Mouse (Mus musculus): ENCODE results near the gene Pfkfb2. TPM values are rescaled to one million over a fixed set of nuclear protein-coding genes. Genes with fewer than 3 reads are reported as not detected.

The Pfkfb2 gene
- polyA plus RNA-seq, 1 experiment = 9.7 TPM

DNA sequence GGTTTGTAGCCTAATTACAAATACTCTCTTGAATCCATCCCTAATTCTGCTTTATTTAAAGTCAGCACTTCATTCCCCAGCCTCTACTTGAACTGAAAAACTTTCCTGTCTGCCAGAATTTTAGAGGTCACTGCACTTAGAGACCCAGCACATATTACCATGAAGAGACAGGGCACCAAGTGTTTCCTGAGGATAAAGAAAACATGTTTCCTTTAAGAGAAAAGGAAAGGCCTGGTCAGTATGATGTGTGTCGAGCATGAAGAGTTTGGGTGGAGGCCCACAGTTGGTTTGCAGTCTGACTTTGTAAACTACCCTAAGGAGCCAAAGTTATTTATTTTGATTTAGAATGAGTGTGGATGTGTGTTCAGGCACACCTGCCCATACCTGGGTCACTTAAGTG lies 983 bp downstream of the Pfkfb2 start:
- Histone ChIP-seq H3K27ac (ENCODE audit: insufficient read depth, low read length) (no peak overlapping the region), H3K4me1 (ENCODE audit: control insufficient read depth, insufficient read depth, low read length) (no peaks in the 10 kb centered on the region), H3K36me3 (ENCODE audit: control insufficient read depth, insufficient read depth, low read length, poor library complexity, severe bottlenecking) (no peaks in the 10 kb centered on the region), H3K4me3 (ENCODE audit: low read depth, low read length) (no peak overlapping the region), H3K27me3 (ENCODE audit: control insufficient read depth, insufficient read depth, low read length, poor library complexity, severe bottlenecking) (no peaks in the 10 kb centered on the region), H3K9me3 (replicated peaks; ENCODE audit: control insufficient read depth, insufficient read depth, low read length, poor library complexity, severe bottlenecking) (no peaks in the 10 kb centered on the region), H3K9ac (ENCODE audit: low read depth, poor library complexity, severe bottlenecking) (no peak overlapping the region)
- TF ChIP-seq POLR2A (IDR thresholded peaks at IDR 0.05; ENCODE audit: insufficient read depth, low read length) (no peak), CTCF (IDR thresholded peaks at IDR 0.05; ENCODE audit: low read depth, low read length) (no peak), EP300 (IDR thresholded peaks at IDR 0.05; ENCODE audit: insufficient read depth, low read depth, low read length) (no peak)

DNA sequence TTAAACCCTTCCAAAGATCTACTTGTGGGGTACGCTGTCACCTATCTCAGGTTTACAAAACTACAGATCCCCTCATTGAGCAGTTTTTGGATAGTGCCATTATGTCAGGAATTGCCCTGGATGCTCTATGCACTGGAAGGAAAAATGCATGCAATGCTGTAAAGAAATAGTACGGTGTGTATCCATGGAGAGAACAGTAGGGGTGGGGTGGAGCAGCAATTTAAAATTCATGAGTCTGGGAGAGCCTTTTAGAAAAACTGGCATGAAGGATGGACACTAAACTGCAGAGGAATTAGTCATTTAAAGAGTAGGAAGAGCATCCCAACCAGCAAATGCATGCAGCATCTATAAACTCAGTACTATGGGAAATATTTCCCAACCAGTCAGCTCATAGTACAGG lies 2.7 kb downstream of the Pfkfb2 start:
- Histone ChIP-seq H3K27me3 (ENCODE audit: control insufficient read depth, insufficient read depth, low read length, poor library complexity, severe bottlenecking) (no peaks in the 10 kb centered on the region), H3K9ac (ENCODE audit: low read depth, poor library complexity, severe bottlenecking) (no peak overlapping the region), H3K4me3 (ENCODE audit: low read depth, low read length) (no peak overlapping the region), H3K4me1 (ENCODE audit: control insufficient read depth, insufficient read depth, low read length) (no peaks in the 10 kb centered on the region), H3K27ac (ENCODE audit: insufficient read depth, low read length) (no peak overlapping the region), H3K9me3 (replicated peaks; ENCODE audit: control insufficient read depth, insufficient read depth, low read length, poor library complexity, severe bottlenecking) (no peaks in the 10 kb centered on the region), H3K36me3 (ENCODE audit: control insufficient read depth, insufficient read depth, low read length, poor library complexity, severe bottlenecking) (no peaks in the 10 kb centered on the region)
- no peak for TF ChIP-seq POLR2A (IDR thresholded peaks at IDR 0.05; ENCODE audit: insufficient read depth, low read length)
- TF ChIP-seq CTCF (IDR thresholded peaks at IDR 0.05; ENCODE audit: low read depth, low read length) = no peak
- TF ChIP-seq EP300 (IDR thresholded peaks at IDR 0.05; ENCODE audit: insufficient read depth, low read depth, low read length) = no peak

DNA sequence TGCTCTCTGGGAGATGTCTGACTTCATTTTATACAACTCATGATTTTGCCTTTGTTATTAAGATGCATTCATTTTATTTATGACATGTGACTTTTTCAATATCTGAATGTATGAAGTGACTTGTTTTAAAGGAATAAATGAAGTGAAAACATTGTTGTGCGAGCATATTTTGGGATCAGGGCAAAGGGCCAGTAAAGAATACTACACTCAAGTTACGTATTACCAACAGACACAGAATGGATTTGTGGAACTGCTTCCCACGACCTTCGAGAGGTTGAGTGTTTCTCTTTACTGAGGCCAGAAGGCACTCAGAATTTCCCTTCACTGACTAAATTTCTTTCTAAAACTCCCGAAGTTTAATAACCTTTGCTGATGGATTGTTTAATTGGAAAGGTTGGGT lies 4.8 kb downstream of the Pfkfb2 start:
- Histone ChIP-seq H3K27ac (ENCODE audit: insufficient read depth, low read length) (no peak overlapping the region), H3K27me3 (ENCODE audit: control insufficient read depth, insufficient read depth, low read length, poor library complexity, severe bottlenecking) (no peaks in the 10 kb centered on the region), H3K4me1 (ENCODE audit: control insufficient read depth, insufficient read depth, low read length) (no peaks in the 10 kb centered on the region), H3K4me3 (ENCODE audit: low read depth, low read length) (no peak overlapping the region), H3K36me3 (ENCODE audit: control insufficient read depth, insufficient read depth, low read length, poor library complexity, severe bottlenecking) (peaks cover 2% of the 10 kb centered on the region; the same call in 1 of the 2 replicates), H3K9me3 (replicated peaks; ENCODE audit: control insufficient read depth, insufficient read depth, low read length, poor library complexity, severe bottlenecking) (no peaks in the 10 kb centered on the region), H3K9ac (ENCODE audit: low read depth, poor library complexity, severe bottlenecking) (no peak overlapping the region)
- TF ChIP-seq POLR2A (IDR thresholded peaks at IDR 0.05; ENCODE audit: insufficient read depth, low read length) = no peak

DNA sequence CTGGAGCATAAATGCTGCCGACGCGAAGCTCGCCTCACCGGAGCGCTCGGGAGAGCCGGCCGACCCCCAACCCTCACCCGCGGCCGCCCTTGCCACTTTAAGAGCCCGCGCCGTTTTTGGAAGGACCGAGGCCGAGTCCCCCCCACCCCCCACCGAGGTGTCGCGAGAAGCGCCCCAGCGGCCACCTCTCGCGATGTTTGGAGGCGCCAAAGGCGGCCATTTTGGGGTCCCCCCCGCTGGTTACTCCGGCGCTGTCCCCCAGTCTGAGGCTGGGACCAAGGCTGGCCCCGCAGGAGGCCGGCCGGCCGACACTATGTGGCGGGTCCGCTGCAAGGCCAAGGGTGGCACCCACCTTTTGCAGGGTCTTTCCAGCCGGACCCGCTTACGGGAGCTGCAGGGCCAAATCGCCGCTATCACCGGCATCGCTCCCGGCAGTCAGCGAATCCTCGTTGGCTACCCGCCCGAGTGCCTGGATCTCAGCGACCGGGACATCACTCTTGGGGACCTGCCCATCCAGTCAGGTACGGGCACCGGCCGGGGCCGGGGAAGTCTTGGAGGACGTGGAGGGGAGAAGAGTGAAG lies 11.7 kb downstream of the Pfkfb2 start, which contains the start of gene Yod1:
Yod1 (plus strand) TSS at position 37 of the 581 bp plus-strand sequence.
- H3K4me3 ChIP-seq (ENCODE audit: low read depth, low read length) = peak within 1 kb of the TSS; percentile 97
- H3K27me3 ChIP-seq (ENCODE audit: control insufficient read depth, insufficient read depth, low read length, poor library complexity, severe bottlenecking) = no peaks in the 10 kb centered on the region
- no peak within 1 kb of the TSS for H3K27ac ChIP-seq (ENCODE audit: insufficient read depth, low read length)
- H3K4me1 ChIP-seq (ENCODE audit: control insufficient read depth, insufficient read depth, low read length) = no peaks in the 10 kb centered on the region
- TF ChIP-seq CTCF (IDR thresholded peaks at IDR 0.05; ENCODE audit: low read depth, low read length) (no peak), POLR2A (IDR thresholded peaks at IDR 0.05; ENCODE audit: insufficient read depth, low read length) (no peak), EP300 (IDR thresholded peaks at IDR 0.05; ENCODE audit: insufficient read depth, low read depth, low read length) (no peak)
- peaks cover 2% of the 10 kb centered on the region; the same call in 1 of the 2 replicates for H3K36me3 ChIP-seq (ENCODE audit: control insufficient read depth, insufficient read depth, low read length, poor library complexity, severe bottlenecking)
- H3K9me3 ChIP-seq (replicated peaks; ENCODE audit: control insufficient read depth, insufficient read depth, low read length, poor library complexity, severe bottlenecking) = no peaks in the 10 kb centered on the region
- peak within 1 kb of the TSS; percentile 93 for H3K9ac ChIP-seq (ENCODE audit: low read depth, poor library complexity, severe bottlenecking)

DNA sequence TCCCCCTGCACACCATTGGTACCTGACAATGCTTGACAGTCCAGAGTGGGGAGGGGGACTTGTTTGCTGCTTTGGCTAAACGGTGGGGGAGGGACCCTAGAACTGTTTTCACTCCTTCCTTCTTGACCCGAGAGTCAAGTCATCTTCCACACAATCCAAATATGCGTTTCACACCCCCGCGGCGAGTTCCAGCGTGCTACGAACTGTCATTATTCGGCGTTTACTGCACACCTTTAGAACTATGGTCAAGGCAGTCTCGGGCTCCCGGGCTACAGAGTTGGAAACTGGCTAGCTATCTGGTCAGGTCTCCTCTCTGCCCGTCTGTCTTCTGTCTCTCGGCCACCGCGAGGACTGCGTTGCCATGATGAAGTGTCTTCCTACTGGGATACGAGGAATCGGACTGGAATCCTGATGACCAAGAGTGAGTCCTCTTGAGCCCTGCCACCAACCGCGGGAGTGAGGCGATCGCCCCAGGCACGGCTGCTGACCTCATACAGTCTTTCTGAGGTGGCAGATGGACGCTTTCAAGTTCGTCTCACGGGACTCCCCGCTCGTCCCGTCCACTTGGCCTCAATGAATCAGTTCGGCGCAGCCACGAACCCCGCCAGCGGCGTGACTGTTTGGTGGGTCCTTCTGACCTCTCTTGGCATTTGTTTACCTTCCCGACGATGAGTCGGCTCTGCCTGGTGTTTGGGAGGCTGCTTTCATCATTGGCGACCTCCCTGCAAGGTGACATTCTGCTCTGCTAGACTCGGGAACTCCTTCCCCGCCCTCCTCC lies 12.4 kb downstream of the Pfkfb2 start:
- TF ChIP-seq EP300 (IDR thresholded peaks at IDR 0.05; ENCODE audit: insufficient read depth, low read depth, low read length) (no peak), POLR2A (IDR thresholded peaks at IDR 0.05; ENCODE audit: insufficient read depth, low read length) (no peak), CTCF (IDR thresholded peaks at IDR 0.05; ENCODE audit: low read depth, low read length) (no peak)
- no peaks in the 10 kb centered on the region for H3K9me3 ChIP-seq (replicated peaks; ENCODE audit: control insufficient read depth, insufficient read depth, low read length, poor library complexity, severe bottlenecking)

DNA sequence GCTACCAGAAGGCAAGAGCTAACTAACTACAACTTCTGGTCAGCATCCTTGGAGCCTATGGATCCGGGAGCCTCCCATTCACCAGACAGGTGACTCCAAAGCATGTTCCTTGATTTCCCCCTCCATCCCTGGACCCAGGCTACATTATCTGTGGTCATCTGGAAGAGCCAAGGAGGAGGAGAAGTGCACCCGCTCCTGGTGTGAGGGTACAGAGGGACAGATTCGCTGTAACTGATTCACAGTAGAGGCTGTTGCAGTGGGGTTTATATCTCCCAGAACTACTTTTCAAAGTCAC lies 12.9 kb downstream of the Pfkfb2 start:
- Histone ChIP-seq H3K9ac (ENCODE audit: low read depth, poor library complexity, severe bottlenecking) (peak overlapping the region; percentile 93), H3K9me3 (replicated peaks; ENCODE audit: control insufficient read depth, insufficient read depth, low read length, poor library complexity, severe bottlenecking) (no peaks in the 10 kb centered on the region), H3K27me3 (ENCODE audit: control insufficient read depth, insufficient read depth, low read length, poor library complexity, severe bottlenecking) (no peaks in the 10 kb centered on the region), H3K4me1 (ENCODE audit: control insufficient read depth, insufficient read depth, low read length) (no peaks in the 10 kb centered on the region), H3K36me3 (ENCODE audit: control insufficient read depth, insufficient read depth, low read length, poor library complexity, severe bottlenecking) (peaks cover 2% of the 10 kb centered on the region; the same call in 1 of the 2 replicates), H3K27ac (ENCODE audit: insufficient read depth, low read length) (no peak overlapping the region), H3K4me3 (ENCODE audit: low read depth, low read length) (peak overlapping the region; percentile 81)
- TF ChIP-seq POLR2A (IDR thresholded peaks at IDR 0.05; ENCODE audit: insufficient read depth, low read length) (no peak), CTCF (IDR thresholded peaks at IDR 0.05; ENCODE audit: low read depth, low read length) (no peak), EP300 (IDR thresholded peaks at IDR 0.05; ENCODE audit: insufficient read depth, low read depth, low read length) (no peak)

More for the DNA sequence above, 12.4 kb downstream of the Pfkfb2 start:
- no peaks in the 10 kb centered on the region for H3K4me1 ChIP-seq (ENCODE audit: control insufficient read depth, insufficient read depth, low read length)
- H3K4me3 ChIP-seq (ENCODE audit: low read depth, low read length) = peak overlapping the region; percentile 81
- no peaks in the 10 kb centered on the region for H3K27me3 ChIP-seq (ENCODE audit: control insufficient read depth, insufficient read depth, low read length, poor library complexity, severe bottlenecking)
- no peak overlapping the region for H3K27ac ChIP-seq (ENCODE audit: insufficient read depth, low read length)
- H3K36me3 ChIP-seq (ENCODE audit: control insufficient read depth, insufficient read depth, low read length, poor library complexity, severe bottlenecking) = peaks cover 2% of the 10 kb centered on the region; the same call in 1 of the 2 replicates
- peak overlapping the region; percentile 93 for H3K9ac ChIP-seq (ENCODE audit: low read depth, poor library complexity, severe bottlenecking)

Data from ES-Bruce4 (cell line).